Mouse (Mus musculus) brain, adult 10 weeks (tissue): Measurements from ENCODE around the gene Ptprz1. TPM values are rescaled to one million over a fixed set of nuclear protein-coding genes. Genes with fewer than 3 reads are reported as not detected.

Experiments used
- polyA plus RNA-seq: library from polyadenylated mRNA; stranded (reverse); fragments of 350-450 nt; fragmentation: Illumina TruSeq; extraction: RNeasy Lipid Tissue Mini Kit (QIAGEN cat#74804); gene quantifications from one replicate; pipeline ENCODE4 v1.2.3, GENCODE M21; 2015; ENCODE audit warnings: low read depth, low replicate concordance

Ptprz1 gene
- polyA plus RNA-seq: 87.1 TPM

DNA sequence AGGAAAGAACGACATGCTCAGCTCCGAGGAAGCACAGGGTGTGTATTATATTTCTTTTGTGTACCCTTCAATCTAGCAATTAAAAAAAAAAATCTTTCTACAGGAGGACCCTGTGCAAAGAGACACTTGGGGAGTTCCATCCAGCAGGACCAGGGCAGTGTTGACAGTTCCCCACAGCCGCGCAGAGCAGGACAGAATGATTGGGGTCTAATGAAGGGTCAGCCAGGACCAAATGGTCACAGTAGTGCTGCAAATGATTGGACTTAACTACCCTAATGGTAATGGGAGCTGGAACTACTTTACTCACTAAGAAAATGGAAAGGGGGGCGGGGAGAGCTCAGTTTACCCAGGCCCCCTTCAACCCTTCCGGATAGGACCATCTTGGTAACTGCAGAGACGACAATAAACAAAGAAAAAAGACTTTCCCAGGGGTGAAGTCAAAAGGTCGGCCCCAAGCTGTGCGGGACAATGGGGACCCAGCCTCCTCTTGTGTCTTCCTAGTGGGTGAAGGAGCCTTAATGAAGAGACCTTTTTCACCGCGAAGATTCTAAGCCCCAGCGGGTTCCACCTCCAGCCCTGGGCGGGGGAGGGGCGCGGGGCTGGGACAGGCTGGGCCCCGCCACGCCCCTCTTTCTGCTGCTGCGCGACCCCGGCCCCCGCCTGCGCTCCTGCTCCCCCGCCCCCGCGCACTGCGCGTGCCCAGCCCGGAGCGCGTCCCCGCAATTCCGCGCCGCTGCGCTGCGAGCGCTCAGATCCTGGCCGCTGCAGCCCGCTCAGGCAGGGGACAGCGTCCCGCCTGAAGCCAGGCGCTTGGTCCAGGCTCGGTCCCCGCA, at the start of gene Ptprz1:
TSS of gene Ptprz1 (plus strand) at position 722 of the 833 bp plus-strand sequence.

